Mouse (Mus musculus) liver, embryonic 14.5 days (tissue): ENCODE results near the gene Ifi27l2b.

Source experiments
- CTCF ChIP-seq: IDR thresholded peaks from 2 replicates; pipeline ENCODE4 v1.5.1; 2016; ENCODE audit warnings: antibody characterized with exemption, low read depth, control low read depth
- EP300 ChIP-seq: IDR thresholded peaks from 2 replicates; pipeline ENCODE4 v1.6.1; 2016; ENCODE audit warnings: antibody characterized with exemption, low read depth

DNA sequence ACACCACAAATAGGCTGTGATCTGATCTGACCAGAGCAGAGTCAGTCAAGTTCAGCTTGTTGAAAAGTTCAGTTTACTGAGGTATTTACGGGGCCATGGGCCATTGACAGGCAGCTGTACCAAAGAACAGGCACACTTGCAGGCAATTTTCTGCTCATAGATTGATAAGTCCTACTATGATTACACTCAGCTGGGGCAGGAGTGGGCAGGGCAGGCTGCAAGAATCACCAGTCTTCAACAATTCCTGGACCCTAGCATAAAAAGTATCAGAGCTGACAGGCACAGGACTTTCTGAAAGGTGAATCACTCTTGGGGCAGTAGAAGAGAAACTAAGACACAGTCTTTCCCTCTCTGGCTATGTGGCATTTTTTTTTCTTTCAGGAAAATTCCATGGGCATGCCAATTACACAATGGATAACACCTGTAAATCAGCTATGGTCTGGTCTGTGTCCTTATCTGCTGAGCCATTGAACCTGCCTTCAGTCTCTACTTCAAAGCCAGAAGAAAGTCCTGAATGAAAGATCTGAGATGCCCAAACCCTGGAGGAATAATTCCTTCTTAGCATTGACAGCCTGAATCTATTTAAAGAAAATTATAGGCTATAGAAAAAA is 19.9 kb upstream of the Ifi27l2b start:
- no peak for TF ChIP-seq EP300
- no peak for TF ChIP-seq CTCF
